Mouse (Mus musculus) adrenal gland, postnatal 4 days (tissue): ENCODE data around the gene Gne. TPM values are rescaled to one million over a fixed set of nuclear protein-coding genes. Genes with fewer than 3 reads are reported as not detected.
A peak's percentile ranks its signal among the peaks of the same experiment; 100 is the strongest.

Experiments
- DNase-seq, 2 experiments: peaks; one replicate each; pipeline ENCODE4 v3.0.0; 2021 to 2022; ENCODE audit warnings: low spot score in 2 of 2, mixed read lengths in 2 of 2
- total RNA-seq, 2 experiments: library from RNA; stranded (reverse); gene quantifications; 2 replicates each; pipeline ENCODE4 v1.2.3; 2021

The Gne gene
- total RNA-seq, 2 experiments from 2014 or later: 34.8 to 48.5 TPM

DNA sequence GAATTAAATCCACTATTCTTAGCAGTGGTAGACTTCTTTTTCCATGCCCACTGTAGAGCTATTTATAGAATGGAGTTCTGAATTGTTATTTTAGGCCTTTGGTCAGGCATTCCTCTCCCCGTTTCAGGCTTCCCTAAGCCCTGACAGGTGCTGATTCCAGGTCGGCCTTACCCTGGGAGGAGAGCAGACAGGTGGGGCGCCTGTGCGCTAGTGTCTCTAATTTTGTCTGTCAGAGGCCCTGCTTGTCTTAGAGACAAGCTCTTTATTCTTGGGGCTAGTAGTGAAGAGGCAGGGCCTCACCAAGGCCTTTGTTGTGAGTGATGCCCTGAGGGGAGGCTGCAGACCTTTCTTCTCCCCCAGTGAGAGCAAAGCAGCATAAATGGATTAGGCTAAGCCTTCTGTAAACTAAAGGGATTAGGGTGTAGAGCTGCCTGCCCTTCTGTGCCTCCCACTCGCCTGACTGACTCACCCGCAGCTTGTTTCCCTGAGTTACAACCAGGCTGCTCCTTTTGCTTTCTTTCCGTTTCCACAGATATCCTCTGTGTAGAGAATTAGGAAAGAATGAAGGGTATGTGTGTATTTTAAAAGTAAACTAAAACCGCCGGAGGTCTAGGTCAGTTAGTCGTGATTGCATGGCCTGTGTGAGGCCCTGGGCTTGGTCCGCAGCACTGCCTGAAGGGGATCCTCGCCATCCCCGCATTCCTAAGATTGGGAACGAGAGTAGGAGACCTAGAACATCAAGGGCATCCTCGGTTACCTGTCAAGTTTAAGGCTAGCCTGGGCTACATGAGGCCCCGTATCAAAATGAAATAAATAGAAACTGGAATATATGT lies 55.5 kb downstream of the Gne start:
- no peak for DNase-seq

DNA sequence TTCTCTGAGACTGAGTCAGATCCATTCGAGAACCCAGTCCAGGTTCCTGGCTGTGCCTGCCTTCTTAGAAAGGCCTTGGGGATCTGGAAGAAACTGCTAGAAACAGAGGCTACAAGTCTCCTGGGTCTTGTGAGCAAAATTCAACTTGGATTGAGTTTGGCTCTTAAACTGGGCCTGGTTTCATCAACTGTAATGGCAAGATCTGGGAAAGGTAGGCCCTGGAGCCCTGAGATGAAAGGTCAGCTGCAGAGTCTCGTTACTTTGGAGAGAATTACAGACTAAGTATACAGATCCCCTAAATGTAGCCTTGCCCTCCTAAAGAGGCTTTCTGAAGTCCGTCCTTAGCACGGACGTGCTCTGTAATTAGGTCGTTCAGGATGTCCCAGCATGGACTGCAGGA lies 58.4 kb downstream of the Gne start:
- no peak for DNase-seq

DNA sequence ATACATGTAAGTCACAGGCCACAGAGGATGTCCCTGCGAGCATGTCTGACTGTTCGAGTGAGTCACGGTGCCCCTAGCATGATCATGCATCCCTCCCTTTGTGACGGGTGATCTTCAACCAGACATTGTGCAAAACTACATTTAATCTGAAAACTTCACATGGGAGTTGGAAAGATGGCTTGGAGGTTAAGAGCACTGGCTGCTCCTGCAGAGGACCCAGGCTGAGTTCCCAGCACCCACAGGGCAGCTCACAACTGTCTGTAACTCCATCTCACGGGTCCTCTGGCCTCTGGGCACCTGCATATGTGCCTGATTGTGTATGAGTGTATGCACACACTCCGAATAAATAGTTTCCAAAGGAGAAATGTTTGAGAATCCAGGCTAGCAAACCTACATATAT lies 59.7 kb downstream of the Gne start:
- DNase-seq: no peak

DNA sequence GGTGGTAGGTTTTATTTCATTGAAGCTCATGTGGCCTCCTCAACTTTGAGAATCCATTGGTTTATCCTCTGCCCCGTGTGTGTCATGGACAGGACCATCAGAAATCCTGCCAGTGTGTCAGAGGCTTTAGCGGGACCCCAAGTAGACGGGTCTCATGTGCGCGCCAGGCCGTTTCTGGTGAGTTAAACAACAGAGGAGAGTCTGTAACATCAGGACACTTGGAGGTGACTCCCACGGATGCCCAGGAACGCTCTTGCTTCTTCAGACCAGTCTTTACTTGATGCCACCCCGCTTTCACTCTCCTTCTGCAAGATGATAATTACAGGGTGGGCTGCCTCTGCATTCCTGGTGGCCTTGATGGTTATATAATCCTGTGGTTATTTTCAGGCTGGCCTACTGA lies 60.3 kb downstream of the Gne start:
- no peak for DNase-seq

DNA sequence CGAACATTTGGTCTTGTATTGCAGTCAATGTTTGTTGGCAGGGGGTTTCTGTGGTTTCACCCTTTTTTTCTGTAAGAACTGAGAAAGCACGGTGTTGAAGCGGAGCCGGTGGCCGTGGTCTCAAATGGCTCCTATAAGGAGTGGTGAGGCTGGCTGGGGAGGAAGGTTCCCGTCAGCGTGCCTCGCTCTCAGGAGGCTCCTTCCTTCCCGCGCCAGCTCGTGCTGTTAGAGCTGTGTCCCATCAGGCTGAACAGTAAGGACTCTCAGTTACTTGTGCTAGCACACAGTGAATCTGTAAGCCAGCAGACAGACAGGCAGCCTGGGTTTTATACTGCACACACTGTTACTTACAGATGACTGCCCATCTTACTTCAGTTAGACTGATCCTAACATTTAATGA lies 61.2 kb downstream of the Gne start:
- DNase-seq: no peak

DNA sequence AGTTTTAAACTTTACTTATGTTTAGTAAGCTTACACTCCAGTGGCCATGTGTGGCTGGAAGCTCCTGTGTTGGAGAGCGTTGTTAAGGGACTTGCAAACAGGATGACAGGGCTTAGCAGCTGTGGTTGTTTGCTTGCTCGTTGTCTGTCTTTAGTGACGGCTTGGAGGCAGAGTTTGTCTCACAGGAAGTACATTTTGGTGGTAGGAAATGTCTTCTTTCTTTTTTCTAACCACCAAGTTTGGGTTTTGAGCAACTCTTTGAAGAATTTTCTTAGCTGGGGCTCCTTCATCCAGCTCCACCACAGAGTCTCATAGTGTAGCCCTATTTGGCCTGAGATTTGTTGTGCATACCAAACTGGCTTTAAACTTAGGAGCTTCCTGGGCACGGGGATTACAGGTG lies 61.7 kb downstream of the Gne start:
- no peak for DNase-seq

DNA sequence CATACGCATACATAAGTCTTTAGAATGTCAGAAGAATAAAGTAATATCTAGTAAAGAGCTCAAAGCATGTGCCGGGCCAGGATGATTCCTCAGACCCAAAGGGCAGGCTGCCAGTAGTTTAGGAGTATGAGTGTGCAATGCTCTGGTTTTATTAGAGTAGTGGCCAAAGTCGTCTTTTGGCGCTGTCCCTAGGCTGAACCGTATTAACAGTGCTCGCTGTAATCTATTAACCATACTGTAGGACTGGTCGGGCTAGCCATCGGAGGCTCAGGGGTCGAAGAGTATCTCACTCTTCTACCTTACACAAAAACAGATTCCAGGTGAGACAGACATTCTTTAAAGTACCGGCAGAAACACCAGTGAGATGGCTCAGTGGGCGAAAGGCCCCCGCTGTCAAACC lies 67.2 kb downstream of the Gne start:
- no peak for DNase-seq

DNA sequence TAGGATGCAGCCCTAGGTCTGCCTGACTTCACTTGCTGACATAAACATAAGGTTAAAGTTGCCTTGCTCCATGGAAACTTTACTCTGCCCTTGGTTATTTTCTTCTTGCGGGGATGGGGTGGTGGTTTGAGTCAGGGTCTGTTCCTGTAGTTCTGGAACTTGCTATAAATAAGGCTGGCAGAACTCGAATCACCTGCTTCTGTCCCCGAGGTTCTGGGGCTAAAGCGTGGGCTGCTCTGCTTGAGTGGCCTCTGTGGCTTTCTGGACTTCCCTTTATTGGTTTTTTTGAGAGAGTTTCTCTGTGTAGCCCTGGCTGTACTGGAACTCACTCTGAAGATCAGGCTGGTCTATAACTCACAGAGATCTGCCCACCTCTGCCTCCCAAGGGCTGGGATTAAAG lies 67.9 kb downstream of the Gne start:
- no peak for DNase-seq

DNA sequence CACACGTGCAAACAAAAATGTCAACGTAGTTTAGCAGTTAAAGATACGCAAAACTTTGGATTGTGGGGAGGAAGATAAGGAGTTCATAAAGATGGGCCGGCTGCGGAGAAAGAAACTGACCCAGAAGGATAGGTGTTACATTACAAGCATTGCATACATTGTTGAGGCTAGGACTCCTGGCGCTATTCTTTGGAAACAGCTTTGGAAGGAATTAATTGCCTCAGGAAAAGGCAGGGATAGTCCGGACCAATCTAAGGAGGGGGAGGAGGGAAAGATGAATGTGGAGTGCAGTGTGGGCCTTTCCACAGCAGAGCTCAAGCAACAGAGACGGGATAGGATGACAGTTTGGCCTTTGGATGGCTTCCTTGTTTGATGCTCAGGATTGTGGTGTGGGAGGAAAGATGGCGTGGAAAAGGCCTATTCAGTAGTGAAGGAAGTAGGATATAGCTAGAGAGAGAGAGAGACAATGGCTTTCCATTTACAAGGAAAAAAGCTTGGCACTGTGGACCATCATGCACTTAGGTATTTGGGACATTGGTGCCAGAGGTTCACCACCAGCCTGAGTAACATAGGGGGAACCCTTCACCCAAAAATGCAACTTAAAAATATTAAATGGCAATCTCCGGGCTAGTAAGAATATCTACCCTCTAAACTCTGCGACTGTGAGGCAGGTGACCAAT lies 70.4 kb downstream of the Gne start:
- DNase-seq: no peak

DNA sequence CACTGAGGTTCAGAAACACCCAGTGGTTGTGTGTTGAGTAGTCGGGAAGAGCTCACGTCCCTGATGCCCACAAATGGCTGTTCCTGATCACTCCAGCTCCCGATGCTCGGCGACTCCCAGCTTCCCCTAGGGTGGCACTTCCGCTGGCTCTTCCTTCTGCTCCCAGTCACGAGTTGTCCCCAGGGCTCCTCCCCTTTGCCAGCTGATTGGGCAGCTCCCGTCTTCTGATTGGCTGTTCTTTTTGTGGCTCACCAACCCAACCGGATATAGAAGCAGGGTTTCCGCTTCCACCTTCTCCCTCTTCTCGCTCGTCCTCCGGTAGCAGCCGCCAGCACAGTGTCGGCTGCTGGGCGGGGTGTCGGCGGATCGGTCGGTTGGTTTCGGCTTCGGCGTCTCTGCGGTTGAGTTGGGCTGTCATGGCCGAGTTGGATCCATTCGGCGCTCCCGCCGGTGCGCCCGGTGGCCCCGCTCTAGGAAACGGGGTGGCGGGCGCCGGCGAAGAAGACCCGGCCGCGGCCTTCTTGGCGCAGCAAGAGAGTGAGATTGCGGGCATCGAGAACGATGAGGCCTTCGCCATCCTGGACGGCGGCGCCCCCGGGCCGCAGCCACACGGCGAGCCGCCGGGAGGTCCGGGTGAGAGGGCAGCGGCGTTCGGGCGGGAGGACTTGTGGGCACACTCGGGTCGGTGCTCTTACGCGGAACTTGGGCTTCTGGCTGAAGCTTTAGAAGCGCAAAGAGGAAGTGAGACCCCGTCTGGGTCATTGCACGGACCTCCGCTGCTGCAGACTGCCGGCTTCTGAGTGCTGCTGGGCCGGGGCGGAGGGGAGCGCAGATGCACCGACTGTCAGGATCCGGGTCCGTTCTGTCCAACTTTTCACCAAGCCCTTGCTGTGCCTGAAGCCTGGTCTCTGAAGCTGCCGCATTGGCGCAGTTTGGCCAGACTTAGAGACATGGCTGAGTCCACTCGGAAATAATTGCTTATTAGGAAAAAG lies 71.3 kb downstream of the Gne start:
- DNase-seq: peak; percentile 55 to 84

DNA sequence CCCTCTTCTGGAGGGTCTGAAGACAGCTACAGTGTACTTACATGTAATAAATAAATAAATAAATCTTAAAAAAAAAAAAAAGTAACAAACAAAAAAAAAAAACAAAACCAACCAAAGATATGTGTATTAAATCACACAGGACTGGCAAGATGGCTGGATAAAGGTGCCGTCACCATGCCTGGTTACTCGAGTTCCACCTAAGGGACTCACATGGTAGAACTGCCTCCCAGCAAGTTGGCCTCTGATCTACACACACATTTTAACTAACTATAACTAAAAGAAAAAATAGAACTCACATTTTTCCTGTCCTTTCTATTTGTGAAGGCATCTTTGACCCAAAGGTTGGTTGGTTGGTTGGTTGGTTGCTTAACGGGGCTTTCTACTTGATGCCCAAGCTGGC lies 72.2 kb downstream of the Gne start:
- DNase-seq: no peak

DNA sequence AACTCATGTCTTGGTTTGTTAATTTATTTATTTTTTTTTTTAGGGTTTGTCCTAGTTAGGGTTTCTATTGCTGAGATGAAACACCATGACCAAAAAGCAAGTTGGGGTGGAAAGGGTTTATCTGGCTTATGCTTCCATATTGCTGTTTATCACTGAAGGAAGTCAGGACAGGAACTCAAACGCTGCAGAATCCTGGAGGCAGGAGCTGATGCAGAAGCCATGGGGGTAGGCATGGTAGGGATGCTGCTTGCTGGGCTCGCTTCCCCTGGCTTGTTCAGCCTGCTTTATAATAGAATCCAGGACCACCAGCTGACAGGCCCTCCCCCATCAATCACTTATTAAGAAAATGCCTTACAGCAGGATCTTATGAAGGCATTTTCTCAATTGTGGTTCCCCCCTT lies 73.1 kb downstream of the Gne start:
- DNase-seq: no peak

DNA sequence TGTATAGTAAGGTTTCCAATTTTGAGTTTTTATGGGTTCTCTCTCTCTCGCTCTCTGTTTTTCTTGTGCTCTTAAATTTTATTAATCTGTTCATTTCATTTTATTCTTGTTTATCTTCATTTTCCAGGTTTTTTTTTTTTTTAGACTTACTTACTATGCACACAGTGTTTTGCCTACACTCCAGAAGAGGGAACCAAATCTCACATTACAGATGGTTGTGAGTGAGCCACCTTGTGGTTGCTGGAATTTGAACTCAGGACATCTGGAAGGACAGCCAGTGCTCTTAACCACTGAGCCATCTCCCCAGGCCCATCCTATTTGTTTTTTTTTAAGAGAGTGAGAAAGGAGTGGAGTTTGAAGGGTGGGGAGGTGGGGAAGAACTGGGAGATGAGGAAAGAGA lies 73.8 kb downstream of the Gne start:
- no peak for DNase-seq

DNA sequence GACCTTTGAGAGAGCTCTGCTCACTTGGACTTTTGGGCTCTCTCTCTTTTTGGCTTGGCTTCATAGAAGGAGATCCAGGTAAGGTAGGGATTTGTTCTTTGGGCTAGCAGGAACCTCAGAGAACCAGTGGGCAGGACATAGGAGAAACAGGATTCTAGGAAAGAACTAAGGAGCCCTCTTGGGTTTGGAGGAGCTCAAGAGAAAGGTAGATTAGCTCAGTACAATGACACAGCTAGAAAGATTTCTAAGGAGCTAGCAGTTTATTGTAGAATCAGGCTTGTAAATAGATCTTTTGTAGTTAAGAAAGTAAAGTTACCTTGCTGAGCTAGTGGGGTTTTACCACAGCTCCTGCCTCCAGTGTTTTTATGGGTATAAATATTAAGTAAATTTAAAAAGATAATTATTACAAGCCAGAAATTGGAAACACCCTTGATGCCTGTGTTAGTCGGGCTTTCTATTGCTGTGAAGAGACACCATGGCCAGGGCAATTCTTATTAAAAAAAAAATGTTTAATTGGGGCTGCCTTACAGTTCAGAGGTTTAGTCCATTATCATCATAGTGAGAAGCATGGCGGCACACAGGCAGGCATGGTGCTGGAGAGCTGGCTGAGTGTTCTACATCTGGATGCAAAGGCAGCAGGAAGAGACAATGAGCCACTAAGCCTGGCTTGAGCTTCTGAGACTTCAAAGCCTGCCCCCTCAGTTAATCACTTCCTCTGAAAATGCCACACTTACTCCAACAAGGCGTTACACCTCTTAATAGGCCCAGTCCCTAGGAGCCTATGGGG lies 79.2 kb downstream of the Gne start:
- no peak for DNase-seq

DNA sequence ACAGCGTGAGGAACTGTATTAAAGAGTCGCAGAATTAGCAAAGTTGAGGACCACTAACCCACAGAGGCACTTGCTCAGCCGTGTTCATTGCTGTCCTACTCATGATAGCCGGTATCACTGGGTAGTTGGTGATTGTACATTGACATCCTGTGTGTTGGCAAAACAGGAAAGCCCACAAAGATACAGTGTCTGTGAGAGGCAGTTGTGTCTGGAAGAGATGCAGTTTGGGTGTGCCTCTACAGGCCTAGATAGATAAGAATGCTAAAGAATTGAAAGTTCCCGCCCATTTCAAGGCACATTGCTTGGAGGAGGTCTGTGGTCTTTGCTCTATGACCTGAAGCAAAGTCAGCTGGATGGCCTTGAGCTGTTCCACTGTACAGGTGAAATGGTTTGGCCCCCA lies 79.9 kb downstream of the Gne start, which contains the start of gene Clta:
Gene Clta, plus strand, starts transcription at position 327 of the 400 bp plus-strand sequence.
- DNase-seq: no peak

DNA sequence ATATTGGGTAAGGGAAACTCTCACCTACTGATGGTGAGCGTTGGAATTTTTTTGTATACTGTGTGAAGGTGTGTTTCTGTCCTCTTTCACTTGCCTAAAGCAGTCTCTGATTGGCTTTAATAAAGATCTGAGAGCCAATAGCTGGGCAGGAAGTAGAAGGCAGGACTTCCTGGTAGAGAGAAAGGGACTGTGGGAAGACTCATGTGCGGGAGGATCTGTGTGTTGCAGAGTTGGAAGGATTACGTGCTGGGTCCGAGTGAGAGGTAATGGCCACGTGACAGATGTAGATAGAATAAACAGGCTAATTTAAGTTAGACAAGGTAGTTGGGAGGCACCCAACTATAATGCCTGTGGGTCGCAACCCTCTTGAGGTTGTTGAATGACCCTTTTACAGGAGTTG lies 80.4 kb downstream of the Gne start:
- no peak for DNase-seq

DNA sequence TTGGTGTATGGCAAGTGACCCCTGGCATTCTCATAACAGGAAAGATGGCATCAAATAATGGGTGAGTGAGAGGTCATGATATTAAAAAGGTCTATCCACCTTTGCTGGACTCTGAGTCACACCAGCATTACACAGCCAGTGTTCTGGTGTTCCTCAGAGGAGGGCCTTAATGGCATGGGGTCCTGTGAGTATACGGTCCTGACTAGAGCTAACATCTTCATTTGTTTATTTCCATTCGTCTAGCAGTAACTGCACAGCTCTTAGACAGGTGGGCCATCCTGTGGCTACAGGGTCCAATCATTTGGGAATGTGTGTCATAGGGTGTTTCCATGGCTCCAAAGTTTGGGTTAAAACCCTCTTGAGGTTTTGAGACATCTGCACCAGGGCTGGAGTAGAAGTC lies 89.6 kb downstream of the Gne start:
- no peak for DNase-seq

DNA sequence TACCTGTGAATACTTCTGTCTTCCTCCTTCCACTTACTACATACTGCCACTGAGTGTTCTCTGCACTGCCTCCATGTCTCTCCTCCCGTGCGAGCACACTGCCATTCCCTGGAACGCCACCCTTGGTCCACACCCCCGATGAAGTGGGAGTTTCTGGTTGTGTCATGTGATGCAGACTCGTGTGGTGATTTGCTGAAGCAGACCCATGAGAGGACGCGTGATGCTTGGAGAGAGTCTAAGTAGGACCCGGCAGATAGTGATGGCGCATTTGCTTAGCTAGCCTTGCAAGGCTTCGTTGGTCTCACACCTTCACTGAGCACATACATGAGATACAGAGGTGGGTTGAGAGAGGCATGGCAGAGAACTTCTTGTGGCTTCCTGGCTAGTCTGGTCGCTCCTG lies 90.9 kb downstream of the Gne start:
- DNase-seq: no peak

DNA sequence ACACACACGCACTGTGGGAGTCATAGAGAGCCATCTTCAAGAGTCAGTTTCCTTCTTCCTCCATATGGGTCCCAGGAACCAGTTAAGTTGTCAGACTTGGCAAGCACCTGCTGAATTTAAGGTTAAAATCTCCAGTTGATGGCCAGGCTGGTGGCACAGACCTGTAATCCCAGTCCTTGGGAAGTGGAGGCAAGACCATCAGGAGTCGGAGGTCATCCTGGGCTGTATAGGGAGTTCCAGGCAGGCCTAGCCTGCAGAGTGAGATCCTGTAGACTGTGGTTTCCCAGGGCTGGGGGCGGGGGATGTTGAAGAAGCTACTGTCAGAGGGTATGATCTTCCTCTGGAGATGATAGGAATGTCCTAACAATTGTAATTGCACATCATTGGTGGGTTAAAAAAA lies 95.0 kb downstream of the Gne start:
- DNase-seq: no peak

DNA sequence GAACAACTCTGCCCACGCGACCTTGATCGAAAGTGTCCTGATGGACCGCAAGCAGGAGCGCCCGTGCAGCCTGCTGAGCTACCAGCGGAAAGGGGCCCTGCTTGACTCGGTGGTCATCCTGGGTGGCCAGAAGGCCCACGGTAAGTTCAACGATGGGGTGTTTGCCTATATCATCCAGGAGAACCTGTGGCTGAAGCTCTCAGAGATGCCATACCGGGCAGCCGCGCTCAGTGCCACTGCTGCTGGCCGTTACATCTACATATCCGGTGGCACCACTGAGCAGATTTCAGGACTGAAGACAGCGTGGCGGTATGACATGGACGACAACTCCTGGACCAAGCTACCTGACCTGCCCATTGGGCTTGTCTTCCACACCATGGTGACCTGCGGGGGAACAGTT lies 99.7 kb downstream of the Gne start:
- no peak for DNase-seq
